Mouse (Mus musculus): Measurements from ENCODE around the gene Phlda3.

GRCm38 (mm10) chr1:135735460-135735859 lies 30.5 kb upstream of the Phlda3 start:
- TF ChIP-seq CTCF (conservative IDR thresholded peaks at IDR 0.05; ENCODE audit: low read length): no peak
- TF ChIP-seq NANOG (IDR thresholded peaks at IDR 0.05; ENCODE audit: borderline replicate concordance, low read length): no peak
- TF ChIP-seq POU5F1 (IDR thresholded peaks at IDR 0.05; ENCODE audit: borderline replicate concordance, low read length): no peak
